Mouse (Mus musculus) CD4-positive, CD25-positive, alpha-beta regulatory T cell (primary cell): Measurements from ENCODE around the gene Commd9. TPM values are rescaled to one million over a fixed set of nuclear protein-coding genes. Genes with fewer than 3 reads are reported as not detected.

Source experiments
- polyA plus RNA-seq: library from polyadenylated mRNA; unstranded; fragments of 100-300 nt; shearing (Covaris generic); gene quantifications from one replicate; pipeline ENCODE4 v1.2.1, GENCODE M21; 2017

Gene Commd9
- polyA plus RNA-seq = 28.7 TPM

DNA sequence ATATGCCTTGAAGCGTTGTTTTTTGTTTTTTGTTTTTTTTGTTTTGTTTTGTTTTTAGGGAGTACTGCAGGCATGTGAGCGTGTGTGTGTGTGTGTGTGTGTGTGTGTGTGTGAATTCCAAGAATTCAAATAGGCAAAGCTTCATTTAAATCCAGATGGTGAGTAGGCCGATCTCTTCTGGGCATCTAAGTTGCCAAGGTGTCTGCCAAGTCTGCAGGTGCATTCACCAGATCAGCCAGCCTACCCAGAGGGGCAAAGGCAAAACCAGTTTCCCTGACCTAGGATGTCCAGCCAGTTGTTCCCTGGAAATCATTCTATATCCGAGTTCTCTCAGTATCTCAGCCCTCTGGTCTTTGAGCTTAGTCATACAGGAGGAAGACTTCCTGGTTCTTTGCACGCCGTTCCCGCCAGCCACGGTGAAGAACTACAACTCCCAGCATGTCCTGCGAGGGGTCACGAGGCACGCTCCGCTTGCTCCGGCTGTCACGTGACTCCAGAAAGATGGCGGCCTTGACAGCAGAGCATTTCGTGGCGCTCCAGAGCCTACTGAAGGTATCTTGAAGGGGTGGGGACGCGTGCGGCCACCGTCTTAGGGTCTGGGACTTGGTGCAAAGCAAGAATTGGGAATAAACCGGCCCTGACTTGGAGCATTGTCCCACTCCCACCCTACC lies at the start of gene Commd9:
Gene Commd9 (plus strand): TSS at position 480 of the 671 bp plus-strand sequence.

GRCm38 (mm10) chr2:101882998-101883397 lies 3.0 kb upstream of the Commd9 start, which contains the start of gene Prr5l:
Gene Prr5l, minus strand, starts transcription at chr2:101883027.

Other genes with a start within 250 kb of the Commd9 start
- gene Rag1, start 236.7 kb upstream of the Commd9 start, polyA plus RNA-seq = not detected
- gene B230118H07Rik, start 236.7 kb upstream of the Commd9 start, polyA plus RNA-seq = 3.4 TPM
- 35.3 TPM for gene Traf6, start 207.8 kb upstream of the Commd9 start, polyA plus RNA-seq
- 3.2 TPM for gene Prr5l, start 3.2 kb upstream of the Commd9 start, polyA plus RNA-seq